Mouse (Mus musculus) mature B cell (primary cell): ENCODE results near the gene Samt4.
"Not testable (repeated sequence)": the region's sequence is repeated elsewhere in the genome, so short reads cannot be mapped to it uniquely, and the experiment has no call there.

Source experiments
- in situ Hi-C: fragments of 300-500 bp; cut with MboI; formaldehyde crosslinking; loops from 2 replicates; pipeline ENCODE4 v1.14.3; 2019

The Samt4 gene

DNA sequence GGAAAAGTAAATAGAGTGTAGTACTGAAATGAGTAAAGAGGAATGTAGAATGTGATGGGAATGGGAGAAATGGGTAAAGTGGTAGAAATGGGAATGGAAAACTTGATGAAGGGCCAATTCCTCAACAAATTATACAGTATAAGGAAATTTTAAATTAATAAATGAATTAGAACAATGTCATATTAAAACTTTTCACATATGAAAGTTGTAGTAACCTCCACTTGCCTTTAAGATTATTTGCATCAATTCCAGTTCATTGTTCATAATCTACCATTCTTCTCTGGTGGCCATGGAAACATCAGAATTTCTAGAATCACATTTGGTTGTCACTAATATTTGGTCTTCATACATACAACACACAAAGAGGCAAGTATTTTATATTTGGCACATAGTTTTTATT lies at the start of gene Samt4:
Gene Samt4 (plus strand): TSS at position 301 of the 400 bp plus-strand sequence.
- in situ Hi-C loops, result no loop called here

GRCm38 (mm10) chrX:154443696-154444095 lies 38.1 kb upstream of the Samt4 start:
- in situ Hi-C loops, result not testable (repeated sequence)

GRCm38 (mm10) chrX:154468386-154468785 lies 13.4 kb upstream of the Samt4 start:
- in situ Hi-C loops, result not testable (repeated sequence)
